Mouse (Mus musculus): Measurements from ENCODE around the gene Zfp784. TPM values are rescaled to one million over a fixed set of nuclear protein-coding genes. Genes with fewer than 3 reads are reported as not detected.

Zfp784 gene
- polyA plus RNA-seq, 1 experiment from 2014 or later, result 4.1 TPM

GRCm38 (mm10) chr7:5036136-5036535 lies 2.1 kb downstream of the Zfp784 start:
- H3K9ac ChIP-seq (ENCODE audit: low read length), result no peak overlapping the region

GRCm38 (mm10) chr7:5035628-5036027 lies 2.6 kb downstream of the Zfp784 start:
- DNase-seq (ENCODE audit: low spot score) (no peak), ATAC-seq (ENCODE audit: low FRiP score, low TSS enrichment) (no peak)
- 96% methylated on average over 17 of the region's 17 CpGs for WGBS
- Histone ChIP-seq H3K36me3 (ENCODE audit: control insufficient read depth, insufficient read depth, low read length) (peaks cover 26% of the 10 kb centered on the region), H3K9ac (ENCODE audit: low read length) (no peak overlapping the region), H3K4me1 (replicated peaks; ENCODE audit: control insufficient read depth, insufficient read depth) (no peaks in the 10 kb centered on the region), H3K4me2 (replicated peaks; ENCODE audit: low read depth) (no peak overlapping the region), H3K27me3 (ENCODE audit: control insufficient read depth, insufficient read depth, low read length) (no peaks in the 10 kb centered on the region), H3K9me3 (ENCODE audit: control insufficient read depth, low read length) (peaks cover 6% of the 10 kb centered on the region), H3K27ac (replicated peaks) (no peak overlapping the region), H3K4me3 (ENCODE audit: low read depth, low read length) (no peak overlapping the region)
- no peak for TF ChIP-seq CTCF (IDR thresholded peaks at IDR 0.05; ENCODE audit: low read depth)
- TF ChIP-seq EP300 (optimal IDR thresholded peaks at IDR 0.05), result no peak

More at GRCm38 (mm10) chr7:5036136-5036535, 2.1 kb downstream of the Zfp784 start:
- no peak overlapping the region for H3K4me3 ChIP-seq (ENCODE audit: low read depth, low read length)
- H3K9me3 ChIP-seq (ENCODE audit: control insufficient read depth, low read length), result peaks cover 1% of the 10 kb centered on the region
- no peaks in the 10 kb centered on the region for H3K4me1 ChIP-seq (replicated peaks; ENCODE audit: control insufficient read depth, insufficient read depth)
- H3K27ac ChIP-seq (replicated peaks), result no peak overlapping the region
- peaks cover 21% of the 10 kb centered on the region for H3K36me3 ChIP-seq (ENCODE audit: control insufficient read depth, insufficient read depth, low read length)
- no peaks in the 10 kb centered on the region for H3K27me3 ChIP-seq (ENCODE audit: control insufficient read depth, insufficient read depth, low read length)
- TF ChIP-seq EP300 (optimal IDR thresholded peaks at IDR 0.05) (no peak), CTCF (IDR thresholded peaks at IDR 0.05; ENCODE audit: low read depth) (no peak)
- 96% methylated on average over 9 of the region's 9 CpGs for WGBS
- no peak for DNase-seq (ENCODE audit: low spot score)
- ATAC-seq (ENCODE audit: low FRiP score, low TSS enrichment), result no peak
- no peak overlapping the region for H3K4me2 ChIP-seq (replicated peaks; ENCODE audit: low read depth)

- Histone ChIP-seq H3K27me3 (ENCODE audit: control insufficient read depth, insufficient read depth, low read length) (no peaks in the 10 kb centered on the region), H3K4me1 (replicated peaks; ENCODE audit: control insufficient read depth, insufficient read depth) (no peaks in the 10 kb centered on the region), H3K4me2 (replicated peaks; ENCODE audit: low read depth) (no peak within 1 kb of the TSS), H3K4me3 (ENCODE audit: low read depth, low read length) (no peak within 1 kb of the TSS), H3K36me3 (ENCODE audit: control insufficient read depth, insufficient read depth, low read length) (peaks cover 45% of the 10 kb centered on the region), H3K27ac (replicated peaks) (no peak within 1 kb of the TSS), H3K9ac (ENCODE audit: low read length) (no peak within 1 kb of the TSS), H3K9me3 (ENCODE audit: control insufficient read depth, low read length) (peaks cover 11% of the 10 kb centered on the region)
- DNase-seq (ENCODE audit: low spot score) (no peak), ATAC-seq (ENCODE audit: low FRiP score, low TSS enrichment) (no peak)
- TF ChIP-seq CTCF (IDR thresholded peaks at IDR 0.05; ENCODE audit: low read depth) (no peak), EP300 (optimal IDR thresholded peaks at IDR 0.05) (no peak)
- WGBS, result 83% methylated on average over 3 of the region's 3 CpGs
Observed at GRCm38 (mm10) chr7:5033818-5034217, 4.4 kb downstream of the Zfp784 start, which contains the start of gene 4632433K11Rik. 4632433K11Rik (plus strand) TSS chr7:5034118.

- Histone ChIP-seq H3K9ac (ENCODE audit: low read length) (no peak overlapping the region), H3K27me3 (ENCODE audit: control insufficient read depth, insufficient read depth, low read length) (no peaks in the 10 kb centered on the region), H3K4me3 (ENCODE audit: low read depth, low read length) (no peak overlapping the region), H3K27ac (replicated peaks) (no peak overlapping the region), H3K9me3 (ENCODE audit: control insufficient read depth, low read length) (peaks cover 11% of the 10 kb centered on the region), H3K4me1 (replicated peaks; ENCODE audit: control insufficient read depth, insufficient read depth) (no peaks in the 10 kb centered on the region), H3K4me2 (replicated peaks; ENCODE audit: low read depth) (no peak overlapping the region), H3K36me3 (ENCODE audit: control insufficient read depth, insufficient read depth, low read length) (peaks cover 50% of the 10 kb centered on the region)
- TF ChIP-seq CTCF (IDR thresholded peaks at IDR 0.05; ENCODE audit: low read depth) (no peak), EP300 (optimal IDR thresholded peaks at IDR 0.05) (no peak)
- ATAC-seq (ENCODE audit: low FRiP score, low TSS enrichment) (no peak), DNase-seq (ENCODE audit: low spot score) (no peak)
- 86% methylated on average over 45 of the region's 46 CpGs for WGBS
Observed at GRCm38 (mm10) chr7:5031496-5031895, 6.8 kb downstream of the Zfp784 start.

GRCm38 (mm10) chr7:5030554-5031275 lies 7.5 kb downstream of the Zfp784 start:
- H3K9ac ChIP-seq (ENCODE audit: low read length), result no peak overlapping the region
- no peaks in the 10 kb centered on the region for H3K27me3 ChIP-seq (ENCODE audit: control insufficient read depth, insufficient read depth, low read length)
- no peak overlapping the region for H3K27ac ChIP-seq (replicated peaks)
- ATAC-seq (ENCODE audit: low FRiP score, low TSS enrichment), result no peak
- no peak for TF ChIP-seq EP300 (optimal IDR thresholded peaks at IDR 0.05)
- TF ChIP-seq CTCF (IDR thresholded peaks at IDR 0.05; ENCODE audit: low read depth), result no peak
- no peak overlapping the region for H3K4me2 ChIP-seq (replicated peaks; ENCODE audit: low read depth)
- no peak overlapping the region for H3K4me3 ChIP-seq (ENCODE audit: low read depth, low read length)
- no peak for DNase-seq (ENCODE audit: low spot score)
- WGBS, result 88% methylated on average over 63 of the region's 63 CpGs
- peaks cover 51% of the 10 kb centered on the region for H3K36me3 ChIP-seq (ENCODE audit: control insufficient read depth, insufficient read depth, low read length)
- no peaks in the 10 kb centered on the region for H3K4me1 ChIP-seq (replicated peaks; ENCODE audit: control insufficient read depth, insufficient read depth)
- peaks cover 11% of the 10 kb centered on the region for H3K9me3 ChIP-seq (ENCODE audit: control insufficient read depth, low read length)

- Histone ChIP-seq H3K9me3 (ENCODE audit: control insufficient read depth, low read length) (peaks cover 11% of the 10 kb centered on the region), H3K4me1 (replicated peaks; ENCODE audit: control insufficient read depth, insufficient read depth) (no peaks in the 10 kb centered on the region), H3K27ac (replicated peaks) (no peak overlapping the region), H3K4me3 (ENCODE audit: low read depth, low read length) (no peak overlapping the region), H3K9ac (ENCODE audit: low read length) (no peak overlapping the region), H3K27me3 (ENCODE audit: control insufficient read depth, insufficient read depth, low read length) (no peaks in the 10 kb centered on the region), H3K36me3 (ENCODE audit: control insufficient read depth, insufficient read depth, low read length) (peaks cover 47% of the 10 kb centered on the region), H3K4me2 (replicated peaks; ENCODE audit: low read depth) (no peak overlapping the region)
- DNase-seq (ENCODE audit: low spot score) (no peak), ATAC-seq (ENCODE audit: low FRiP score, low TSS enrichment) (no peak)
- WGBS, result 90% methylated on average over 21 of the region's 21 CpGs
- TF ChIP-seq EP300 (optimal IDR thresholded peaks at IDR 0.05) (no peak), CTCF (IDR thresholded peaks at IDR 0.05; ENCODE audit: low read depth) (no peak)
Observed at GRCm38 (mm10) chr7:5029946-5030345, 8.3 kb downstream of the Zfp784 start.
